Mouse (Mus musculus): ENCODE measurements around the gene Eva1c. TPM values are rescaled to one million over a fixed set of nuclear protein-coding genes. Genes with fewer than 3 reads are reported as not detected.
A peak's percentile ranks its signal among the peaks of the same experiment; 100 is the strongest.

Eva1c gene
- total RNA-seq (2021), result 1 to 10 TPM; 1.7 to 2.7 TPM
- long read RNA-seq, experiment 1, partial matches to known transcripts, result 0 of 1 reads
- long read RNA-seq, experiment 1, other reads (novel, unspliced or antisense), result 0 of 1 reads
- long read RNA-seq, experiment 2, result 0 reads

DNA sequence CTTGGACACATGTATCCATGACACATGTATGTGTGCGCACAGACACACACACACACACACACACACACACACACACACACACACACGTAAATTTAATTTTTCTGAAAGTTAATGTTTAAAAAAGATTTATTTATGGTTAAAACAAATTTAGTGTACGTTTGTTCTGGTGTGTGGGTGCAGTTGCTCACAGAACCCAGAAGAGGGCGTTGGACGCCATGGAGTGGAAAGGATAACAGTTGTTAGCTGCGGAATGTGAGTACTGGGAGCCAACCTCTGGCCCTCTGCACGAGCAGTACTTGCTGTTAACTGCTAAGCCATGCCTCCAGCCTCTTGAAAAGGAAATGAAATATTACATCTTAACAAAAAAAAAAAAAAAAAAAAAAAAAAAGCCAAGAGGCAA lies at the start of gene Eva1c:
Gene Eva1c (plus strand): TSS at position 263 of the 400 bp plus-strand sequence.
- Histone ChIP-seq H3K4me3 (no peak within 1 kb of the TSS), H3K27ac (no peak within 1 kb of the TSS)
- TF ChIP-seq CTCF (IDR thresholded peaks at IDR 0.05), result peak; percentile 15; the same call in 1 of the 2 replicates
- DNase-seq (ENCODE audit: extremely low spot score in 1 of 2, low spot score in 2 of 2), result no peak
- intact Hi-C loops (cut with DNase I), result no loop called here

DNA sequence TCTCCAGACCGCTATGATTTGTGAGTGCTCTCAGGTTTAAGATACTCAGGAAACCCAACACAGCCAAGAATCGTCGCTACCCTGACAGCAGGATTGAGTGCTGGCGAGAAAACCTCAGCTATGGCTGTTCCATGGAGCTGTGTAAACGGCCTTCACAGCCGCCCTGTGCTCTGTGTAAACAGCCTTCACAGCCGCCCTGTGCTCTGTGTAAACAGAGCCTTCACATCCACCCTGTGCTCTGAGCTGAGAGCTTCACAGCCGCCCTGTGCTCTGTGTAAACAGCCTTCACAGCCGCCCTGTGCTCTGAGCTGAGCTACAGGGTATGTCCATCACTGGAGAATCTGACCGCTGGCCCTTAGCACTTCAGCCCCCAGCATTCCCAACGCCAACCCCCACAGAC lies 46.7 kb upstream of the Eva1c start:
- DNase-seq (ENCODE audit: extremely low spot score in 1 of 2, low spot score in 2 of 2), result no peak
- H3K4me3 ChIP-seq, result no peak overlapping the region
- no peak for TF ChIP-seq CTCF (IDR thresholded peaks at IDR 0.05)
- H3K27ac ChIP-seq, result no peak overlapping the region
- intact Hi-C loops (cut with DNase I), result no loop called here

DNA sequence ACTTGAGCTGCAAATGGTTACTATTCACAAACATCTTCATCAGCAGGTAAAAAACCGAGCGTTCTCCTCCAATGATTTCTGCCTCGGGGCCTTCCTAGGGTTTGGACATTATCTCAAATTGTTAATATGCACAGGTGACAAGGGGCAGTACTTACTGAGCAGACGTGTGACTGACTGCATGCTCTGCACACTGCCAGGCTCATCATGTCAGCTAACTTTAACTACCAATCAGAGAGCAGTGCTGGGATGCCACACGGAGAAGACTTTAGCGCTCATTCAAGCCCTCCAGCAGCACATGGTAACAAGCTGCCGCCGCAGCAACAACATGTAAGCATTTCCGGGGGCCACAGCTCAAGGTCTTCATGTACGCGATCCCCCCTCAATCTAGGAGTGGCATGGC lies 43.2 kb upstream of the Eva1c start:
- H3K27ac ChIP-seq, result no peak overlapping the region
- no peak for DNase-seq (ENCODE audit: extremely low spot score in 1 of 2, low spot score in 2 of 2)
- no peak for TF ChIP-seq CTCF (IDR thresholded peaks at IDR 0.05)
- H3K4me3 ChIP-seq, result no peak overlapping the region
- intact Hi-C loops (cut with DNase I), result no loop called here

DNA sequence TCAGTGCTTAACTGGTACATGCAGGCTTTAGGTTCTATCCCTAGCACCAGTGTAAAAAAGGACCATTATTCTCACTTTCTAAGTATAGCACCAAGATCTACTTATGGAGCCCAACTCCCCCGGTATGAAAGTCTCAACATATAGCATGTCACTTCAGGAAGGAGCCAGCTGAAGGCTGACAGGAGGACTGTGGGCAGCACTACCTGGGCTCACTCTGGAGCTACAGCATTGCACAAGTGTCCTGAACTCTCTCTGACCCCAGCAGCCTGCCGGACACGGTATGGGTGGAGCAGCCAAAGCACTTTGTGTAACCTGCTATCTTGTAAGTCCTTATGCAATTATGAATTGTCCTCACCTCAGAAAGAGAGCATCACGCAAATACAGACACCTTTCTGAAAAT lies 41.3 kb upstream of the Eva1c start:
- intact Hi-C loops (cut with DNase I), result no loop called here
- DNase-seq (ENCODE audit: extremely low spot score in 1 of 2, low spot score in 2 of 2), result no peak
- no peak overlapping the region for H3K4me3 ChIP-seq
- H3K27ac ChIP-seq, result no peak overlapping the region
- no peak for TF ChIP-seq CTCF (IDR thresholded peaks at IDR 0.05)

DNA sequence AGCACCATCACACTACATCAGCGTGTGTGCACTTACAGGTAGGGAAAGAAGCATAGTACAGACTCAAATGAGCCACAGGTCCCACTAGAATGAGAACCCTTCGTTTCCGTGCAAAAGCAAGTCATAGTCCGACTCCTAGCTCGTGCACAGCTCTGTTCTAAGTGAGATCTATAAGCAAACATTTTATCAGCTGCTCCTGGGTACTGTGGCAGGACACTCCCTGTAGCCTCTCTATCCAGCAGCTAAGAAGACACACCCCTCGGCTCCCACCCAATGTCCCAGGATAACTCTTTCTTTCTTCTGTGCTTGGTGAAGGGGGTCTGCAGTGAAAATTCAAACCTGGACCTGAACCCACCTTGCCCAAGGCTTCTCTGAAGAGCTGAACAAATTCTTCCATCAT lies 37.9 kb upstream of the Eva1c start:
- Histone ChIP-seq H3K4me3 (no peak overlapping the region), H3K27ac (no peak overlapping the region)
- intact Hi-C loops (cut with DNase I), result no loop called here
- no peak for DNase-seq (ENCODE audit: extremely low spot score in 1 of 2, low spot score in 2 of 2)
- no peak for TF ChIP-seq CTCF (IDR thresholded peaks at IDR 0.05)

DNA sequence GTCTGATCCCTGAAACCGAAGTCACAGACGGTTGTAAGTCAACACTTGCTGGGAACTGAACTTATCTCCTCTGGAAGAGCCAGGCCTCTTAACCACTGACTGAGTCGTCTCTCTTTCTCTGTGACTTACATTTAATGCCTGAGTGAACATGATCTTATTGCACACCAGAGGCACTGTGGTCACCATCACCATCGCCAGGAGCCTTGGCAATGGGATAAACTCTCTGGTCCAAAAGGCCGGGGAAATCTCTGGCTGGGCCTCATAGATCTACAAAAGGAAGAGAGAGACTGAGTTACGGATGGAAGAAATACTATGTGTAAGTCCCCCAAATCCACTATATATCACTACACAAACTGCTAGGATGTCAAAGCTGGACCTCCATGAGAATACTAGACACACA lies 35.6 kb upstream of the Eva1c start:
- TF ChIP-seq CTCF (IDR thresholded peaks at IDR 0.05), result no peak
- no peak overlapping the region for H3K27ac ChIP-seq
- no peak for DNase-seq (ENCODE audit: extremely low spot score in 1 of 2, low spot score in 2 of 2)
- H3K4me3 ChIP-seq, result no peak overlapping the region
- intact Hi-C loops (cut with DNase I), result no loop called here

DNA sequence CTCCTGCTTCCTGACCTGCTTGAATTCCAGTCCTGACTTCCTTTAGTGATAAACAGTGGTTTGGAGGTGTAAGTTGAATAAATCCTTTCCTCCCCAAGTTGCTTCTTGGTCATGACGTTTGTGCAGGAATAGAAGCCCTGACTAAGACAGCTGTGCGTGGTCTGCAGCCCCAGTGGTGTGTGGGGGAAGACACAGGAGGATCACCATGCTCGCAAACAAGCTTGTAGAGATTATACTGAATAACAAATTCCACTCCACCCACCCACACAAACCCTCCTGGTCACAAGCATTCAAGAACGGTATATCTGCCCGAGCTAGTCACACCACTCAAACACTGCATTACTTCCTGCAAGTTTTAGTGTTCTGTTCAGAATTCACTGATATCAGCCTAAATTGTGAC lies 34.5 kb upstream of the Eva1c start:
- DNase-seq (ENCODE audit: extremely low spot score in 1 of 2, low spot score in 2 of 2), result peak in 1 of 2 experiments; percentile 25
- intact Hi-C loops (cut with DNase I), result no loop called here
- no peak overlapping the region for H3K4me3 ChIP-seq
- no peak for TF ChIP-seq CTCF (IDR thresholded peaks at IDR 0.05)
- no peak overlapping the region for H3K27ac ChIP-seq

DNA sequence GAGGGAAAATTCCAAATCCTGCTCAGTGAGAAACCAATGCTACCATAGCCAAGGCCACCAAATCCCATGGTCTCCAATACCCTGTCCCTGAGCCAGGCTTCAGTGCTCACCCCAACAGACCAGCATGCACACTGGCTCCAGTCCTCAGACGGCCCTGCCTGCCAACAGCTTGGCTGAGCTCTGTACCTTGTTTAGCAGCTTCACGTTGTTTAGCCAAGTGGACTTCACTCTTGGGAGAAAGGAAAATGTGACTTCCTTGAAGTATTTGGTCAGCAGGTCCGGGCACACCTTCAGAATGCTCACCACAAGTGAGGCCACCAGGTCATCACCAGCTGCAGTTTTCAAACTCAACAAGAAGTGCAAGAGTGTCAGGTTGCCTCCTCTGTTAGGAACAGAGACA lies 34.0 kb upstream of the Eva1c start:
- intact Hi-C loops (cut with DNase I), result no loop called here
- no peak for TF ChIP-seq CTCF (IDR thresholded peaks at IDR 0.05)
- Histone ChIP-seq H3K4me3 (no peak overlapping the region), H3K27ac (no peak overlapping the region)
- DNase-seq (ENCODE audit: extremely low spot score in 1 of 2, low spot score in 2 of 2), result no peak

DNA sequence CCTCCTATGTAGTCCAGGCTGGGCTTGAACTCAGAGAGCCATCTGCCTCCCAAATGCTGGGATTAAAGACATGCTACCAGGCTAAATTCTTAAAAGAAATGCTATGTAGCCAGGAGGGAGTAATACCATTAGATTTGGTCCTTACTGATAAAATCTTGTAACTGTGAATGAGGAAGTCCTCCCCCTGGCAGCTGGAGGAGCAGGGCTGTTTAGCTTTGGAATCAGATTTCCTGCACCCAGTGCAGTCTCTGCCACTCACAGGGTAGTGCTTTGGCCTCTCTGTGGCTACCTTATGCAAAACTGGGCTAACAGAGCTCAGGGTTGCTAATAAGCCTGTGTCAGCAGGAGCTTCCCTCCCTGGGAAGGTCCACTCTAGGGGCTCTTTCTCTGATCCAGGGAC lies 31.8 kb upstream of the Eva1c start:
- intact Hi-C loops (cut with DNase I), result no loop called here
- DNase-seq (ENCODE audit: extremely low spot score in 1 of 2, low spot score in 2 of 2), result no peak
- Histone ChIP-seq H3K4me3 (no peak overlapping the region), H3K27ac (no peak overlapping the region)
- TF ChIP-seq CTCF (IDR thresholded peaks at IDR 0.05), result no peak

DNA sequence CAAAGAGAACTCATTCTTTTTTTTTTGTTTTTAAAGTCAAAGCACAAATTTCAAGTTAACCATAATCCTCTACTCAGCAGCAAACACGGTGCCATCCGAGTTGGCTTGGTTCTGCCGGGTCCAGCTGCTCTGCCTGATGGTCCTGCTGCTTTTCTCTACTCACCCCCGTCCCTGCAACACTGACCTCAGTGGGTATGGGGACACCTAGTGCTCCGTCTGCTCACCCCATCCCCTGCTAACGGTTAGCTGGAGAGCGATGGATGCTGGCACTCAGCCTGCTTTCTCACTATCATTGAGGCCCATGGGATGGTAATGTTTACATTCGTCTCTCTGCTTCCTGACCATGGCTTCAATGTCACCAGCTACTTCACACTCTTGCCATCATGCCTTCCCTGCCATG lies 28.1 kb upstream of the Eva1c start:
- no peak for TF ChIP-seq CTCF (IDR thresholded peaks at IDR 0.05)
- Histone ChIP-seq H3K4me3 (no peak overlapping the region), H3K27ac (no peak overlapping the region)
- intact Hi-C loops (cut with DNase I), result no loop called here
- no peak for DNase-seq (ENCODE audit: extremely low spot score in 1 of 2, low spot score in 2 of 2)

DNA sequence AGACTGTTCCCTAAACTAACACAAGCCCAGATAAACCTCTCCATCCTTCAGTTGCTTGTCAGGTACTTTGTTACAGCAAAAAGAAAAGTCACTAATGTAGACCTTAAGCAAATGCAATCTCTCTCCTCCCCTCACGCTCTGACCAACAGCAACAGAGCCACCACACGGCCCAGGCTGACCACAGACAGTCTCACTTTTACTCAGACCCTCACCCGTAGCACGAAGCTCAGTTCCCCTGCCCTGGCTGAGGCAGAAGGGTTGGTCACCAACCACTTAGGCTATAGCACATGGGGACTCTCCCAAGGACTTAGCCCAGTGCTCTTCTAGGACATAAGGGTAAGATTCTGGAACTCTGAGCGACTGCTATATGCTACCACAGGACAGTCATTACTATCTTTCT lies 27.7 kb upstream of the Eva1c start:
- Histone ChIP-seq H3K4me3 (no peak overlapping the region), H3K27ac (no peak overlapping the region)
- intact Hi-C loops (cut with DNase I), result no loop called here
- DNase-seq (ENCODE audit: extremely low spot score in 1 of 2, low spot score in 2 of 2), result no peak
- TF ChIP-seq CTCF (IDR thresholded peaks at IDR 0.05), result no peak

DNA sequence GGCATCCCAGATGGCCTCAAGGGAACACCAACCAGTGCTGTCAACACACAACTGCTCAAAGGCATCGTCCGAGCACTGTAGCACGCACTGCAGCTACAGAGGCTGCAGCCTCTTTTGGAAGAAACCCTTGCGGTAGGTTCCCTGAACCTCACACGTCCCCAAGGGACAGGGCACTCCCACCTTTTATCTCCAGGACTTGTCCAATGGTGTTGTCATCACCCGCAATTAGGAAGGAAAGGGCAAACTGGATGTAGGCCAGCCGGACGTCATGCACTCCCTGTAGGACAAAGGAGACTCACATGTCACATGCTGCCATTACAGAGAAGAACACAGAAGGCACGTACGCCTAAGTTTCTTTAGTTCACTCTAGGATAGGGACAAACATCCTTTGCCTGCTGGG lies 26.7 kb upstream of the Eva1c start:
- Histone ChIP-seq H3K27ac (no peak overlapping the region; the same call in 1 of the 2 replicates), H3K4me3 (no peak overlapping the region)
- intact Hi-C loops (cut with DNase I), result loop anchor here (5.0 kb wide), 1 partner anchor 127 kb away; no protein-coding TSS in a partner anchor
- no peak for TF ChIP-seq CTCF (IDR thresholded peaks at IDR 0.05)
- DNase-seq (ENCODE audit: extremely low spot score in 1 of 2, low spot score in 2 of 2), result no peak

DNA sequence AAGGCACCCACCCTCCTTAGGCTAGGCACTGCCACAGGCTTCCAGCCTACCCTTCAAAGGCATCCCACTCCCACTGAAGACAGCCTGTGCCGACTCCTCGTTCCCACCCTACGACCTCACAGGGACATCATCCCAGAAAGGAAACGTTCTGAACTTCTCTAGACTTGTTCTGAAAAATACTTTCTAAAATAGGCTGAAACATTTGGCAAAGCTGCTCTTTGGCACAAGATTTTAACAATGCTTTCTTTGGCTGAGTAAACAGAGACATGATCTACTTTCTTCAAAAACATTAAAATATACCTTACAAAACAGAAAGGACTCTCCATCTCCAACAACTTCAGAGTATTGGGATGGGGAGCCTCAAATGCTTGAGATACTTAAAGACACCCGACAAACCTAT lies 25.3 kb upstream of the Eva1c start:
- intact Hi-C loops (cut with DNase I), result loop anchor here (5.0 kb wide), 1 partner anchor 126 kb away; no protein-coding TSS in a partner anchor
- Histone ChIP-seq H3K4me3 (no peak overlapping the region), H3K27ac (peak overlapping the region; percentile 61)
- no peak for DNase-seq (ENCODE audit: extremely low spot score in 1 of 2, low spot score in 2 of 2)
- TF ChIP-seq CTCF (IDR thresholded peaks at IDR 0.05), result no peak

Measured in left cerebral cortex, adult 2 months (tissue).